Mouse (Mus musculus) thymus, postnatal 0 days (tissue): ENCODE data around the gene Ephb6. TPM values are rescaled to one million over a fixed set of nuclear protein-coding genes. Genes with fewer than 3 reads are reported as not detected.

Experiments used
- DNase-seq: peaks from one replicate; pipeline ENCODE4 v3.0.0-alpha.2; 2015; ENCODE audit warnings: low spot score
- polyA plus RNA-seq: library from polyadenylated mRNA; unstranded; fragments of >200 nt; fragmentation: Nextera tagmentation; extraction: Ambion mirVana; gene quantifications from 2 replicates; pipeline ENCODE4 v1.2.1, GENCODE M21; 2015

Ephb6 gene
- polyA plus RNA-seq = 81.3 and 84.2 TPM in 2 replicates

GRCm38 (mm10) chr6:41605061-41605793, at the start of gene Ephb6:
Gene Ephb6 (plus strand): TSS chr6:41605482.
- peak; percentile 89 for DNase-seq

GRCm38 (mm10) chr6:41556389-41556788, 48.9 kb upstream of the Ephb6 start:
- peak; percentile 55 for DNase-seq

- peak; percentile 76 for DNase-seq
Measured at GRCm38 (mm10) chr6:41557468-41557867, 47.8 kb upstream of the Ephb6 start.

- peak; percentile 92 for DNase-seq
Measured at GRCm38 (mm10) chr6:41558271-41558670, 47.0 kb upstream of the Ephb6 start.

- DNase-seq = peak; percentile 76
Measured at GRCm38 (mm10) chr6:41559331-41559730, 46.0 kb upstream of the Ephb6 start.

GRCm38 (mm10) chr6:41560273-41560672, 45.0 kb upstream of the Ephb6 start:
- no peak for DNase-seq

GRCm38 (mm10) chr6:41562598-41562997, 42.7 kb upstream of the Ephb6 start:
- DNase-seq = no peak

- peak; percentile 56 for DNase-seq
Measured at GRCm38 (mm10) chr6:41563104-41563951, 42.0 kb upstream of the Ephb6 start.

- DNase-seq = no peak
Measured at GRCm38 (mm10) chr6:41565261-41565660, 40.0 kb upstream of the Ephb6 start.

GRCm38 (mm10) chr6:41566965-41567364, 38.3 kb upstream of the Ephb6 start:
- DNase-seq = no peak

- no peak for DNase-seq
Measured at GRCm38 (mm10) chr6:41569078-41569477, 36.2 kb upstream of the Ephb6 start.

- no peak for DNase-seq
Measured at GRCm38 (mm10) chr6:41576526-41577097, 28.7 kb upstream of the Ephb6 start.

- no peak for DNase-seq
Measured at GRCm38 (mm10) chr6:41577297-41577696, 28.0 kb upstream of the Ephb6 start.

GRCm38 (mm10) chr6:41581295-41581694, 24.0 kb upstream of the Ephb6 start:
- DNase-seq = peak; percentile 23

- DNase-seq = no peak
Measured at GRCm38 (mm10) chr6:41582189-41582588, 23.1 kb upstream of the Ephb6 start.

GRCm38 (mm10) chr6:41604401-41605050, 756 bp upstream of the Ephb6 start:
- peak; percentile 85 for DNase-seq

- no peak for DNase-seq
Measured at GRCm38 (mm10) chr6:41605794-41606104, 467 bp downstream of the Ephb6 start.

GRCm38 (mm10) chr6:41606214-41606613, 932 bp downstream of the Ephb6 start:
- peak; percentile 39 for DNase-seq

GRCm38 (mm10) chr6:41607637-41608036, 2.4 kb downstream of the Ephb6 start:
- DNase-seq = no peak

GRCm38 (mm10) chr6:41620173-41620798, 15.0 kb downstream of the Ephb6 start:
- no peak for DNase-seq
